Mouse (Mus musculus): Measurements from ENCODE around the gene Cpne5. TPM values are rescaled to one million over a fixed set of nuclear protein-coding genes. Genes with fewer than 3 reads are reported as not detected.
"Not testable (repeated sequence)": the region's sequence is repeated elsewhere in the genome, so short reads cannot be mapped to it uniquely, and the experiment has no call there.

The Cpne5 gene
- polyA plus RNA-seq, 1 experiment from 2014 or later = 51.2 TPM

DNA sequence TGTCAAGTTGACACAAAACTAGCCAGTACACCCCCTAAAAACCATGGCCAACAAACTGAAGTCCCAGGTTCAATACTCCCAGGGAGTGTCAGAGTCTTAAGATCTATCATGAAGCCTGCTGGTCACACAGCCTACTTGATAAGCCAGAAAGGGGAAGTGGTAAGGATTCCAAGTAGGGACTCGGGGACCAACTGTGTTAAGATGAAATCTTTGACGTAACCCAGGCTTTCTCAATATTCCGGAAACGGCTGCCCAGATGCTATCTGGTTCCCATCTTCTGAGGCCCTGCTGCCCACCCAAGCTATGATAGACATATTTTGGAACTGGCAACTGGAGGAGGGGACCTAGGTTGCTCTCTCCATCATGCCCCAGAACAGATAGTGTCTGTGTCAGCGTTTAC, 126.6 kb downstream of the Cpne5 start:
- no peaks in the 10 kb centered on the region for H3K27me3 ChIP-seq (replicated peaks; ENCODE audit: control insufficient read depth, insufficient read depth, low read length)
- WGBS = 91% methylated on average over 5 of the region's 5 CpGs

DNA sequence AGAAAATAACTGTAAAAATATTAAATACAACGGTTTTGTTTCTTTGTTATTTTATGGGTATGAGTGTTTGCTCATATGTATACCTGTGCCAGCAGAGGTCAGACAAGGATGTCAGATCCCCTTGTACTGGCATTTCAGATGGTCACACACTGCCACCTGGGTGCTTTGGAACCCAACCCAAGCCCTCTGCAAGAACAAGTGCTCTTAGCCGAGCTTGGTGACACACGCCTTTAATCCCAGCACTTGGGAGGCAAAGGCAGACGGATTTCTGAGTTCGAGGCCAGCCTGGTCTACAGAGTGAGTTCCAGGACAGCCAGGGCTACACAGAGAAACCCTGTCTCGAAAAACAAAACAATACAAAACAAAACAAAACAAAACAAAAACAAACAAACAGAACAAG, 127.6 kb downstream of the Cpne5 start:
- H3K9me3 ChIP-seq (ENCODE audit: control insufficient read depth, low read length) = not testable (repeated sequence)

More for the DNA sequence above, 126.6 kb downstream of the Cpne5 start:
- H3K4me3 ChIP-seq (ENCODE audit: low read length) = no peak overlapping the region
- H3K9ac ChIP-seq (ENCODE audit: low read depth, low read length) = no peak overlapping the region
- no peaks in the 10 kb centered on the region for H3K9me3 ChIP-seq (ENCODE audit: control insufficient read depth, low read length)
- no peak overlapping the region for H3K27ac ChIP-seq (ENCODE audit: low read depth, low read length)
- ATAC-seq = no peak
- no peaks in the 10 kb centered on the region for H3K4me1 ChIP-seq (ENCODE audit: control insufficient read depth, insufficient read depth, low read depth, low read length)
- no peaks in the 10 kb centered on the region for H3K36me3 ChIP-seq (ENCODE audit: control insufficient read depth, insufficient read depth, low read length)
- H3K4me2 ChIP-seq (ENCODE audit: low read length) = no peak overlapping the region

More for the DNA sequence above, 127.6 kb downstream of the Cpne5 start:
- not testable (repeated sequence) for ATAC-seq; H3K9ac ChIP-seq (ENCODE audit: low read depth, low read length); H3K4me1 ChIP-seq (ENCODE audit: control insufficient read depth, insufficient read depth, low read depth, low read length); H3K36me3 ChIP-seq (ENCODE audit: control insufficient read depth, insufficient read depth, low read length); H3K4me2 ChIP-seq (ENCODE audit: low read length); H3K4me3 ChIP-seq (ENCODE audit: low read length); H3K27me3 ChIP-seq (replicated peaks; ENCODE audit: control insufficient read depth, insufficient read depth, low read length); H3K27ac ChIP-seq (ENCODE audit: low read depth, low read length)
- 81% methylated on average over 6 of the region's 6 CpGs for WGBS

Other genes starting within 250 kb of the Cpne5 start
- 71.8 and 89.7 TPM in 2 replicates for gene Stk38, start 230.2 kb downstream of the Cpne5 start, polyA plus RNA-seq (2015; fragmentation: Nextera tagmentation; extraction: Ambion mirVana)
- 356 and 408 TPM in 2 replicates for gene Srsf3, start 205.5 kb downstream of the Cpne5 start, polyA plus RNA-seq (2015; fragmentation: Nextera tagmentation; extraction: Ambion mirVana)
- 138 and 184 TPM in 2 replicates for gene Cdkn1a, start 147.2 kb downstream of the Cpne5 start, polyA plus RNA-seq (2015; fragmentation: Nextera tagmentation; extraction: Ambion mirVana)
- 0.06 and 0.26 TPM in 2 replicates for gene Rab44, start 124.0 kb downstream of the Cpne5 start, polyA plus RNA-seq (2015; fragmentation: Nextera tagmentation; extraction: Ambion mirVana)
- gene Ppil1, start 26.0 kb upstream of the Cpne5 start, polyA plus RNA-seq (2015; fragmentation: Nextera tagmentation; extraction: Ambion mirVana) = 105 and 113 TPM in 2 replicates
- 118 and 123 TPM in 2 replicates for gene BC004004, start 30.6 kb upstream of the Cpne5 start, polyA plus RNA-seq (2015; fragmentation: Nextera tagmentation; extraction: Ambion mirVana)
- 2.0 and 2.4 TPM in 2 replicates for gene Pi16, start 79.5 kb upstream of the Cpne5 start, polyA plus RNA-seq (2015; fragmentation: Nextera tagmentation; extraction: Ambion mirVana)
- 328 and 463 TPM in 2 replicates for gene Mtch1, start 109.8 kb upstream of the Cpne5 start, polyA plus RNA-seq (2015; fragmentation: Nextera tagmentation; extraction: Ambion mirVana)
- 6.5 and 9.1 TPM in 2 replicates for gene Fgd2, start 122.7 kb upstream of the Cpne5 start, polyA plus RNA-seq (2015; fragmentation: Nextera tagmentation; extraction: Ambion mirVana)